Mouse (Mus musculus) limb, embryonic 10.5 days (tissue): ENCODE data around the gene Sntb2. TPM values are rescaled to one million over a fixed set of nuclear protein-coding genes. Genes with fewer than 3 reads are reported as not detected.
"Not testable (repeated sequence)": the region's sequence is repeated elsewhere in the genome, so short reads cannot be mapped to it uniquely, and the experiment has no call there.

ENCODE experiments used
- DNase-seq: peaks from one replicate; pipeline ENCODE4 v3.0.0-alpha.2; 2017; ENCODE audit warnings: low spot score
- H3K27ac ChIP-seq: fragments of 300-500 bp; sonication (generic); 2 replicates; pipeline ENCODE4 v1.5.1; 2016; ENCODE audit warnings: mild to moderate bottlenecking
- H3K27me3 ChIP-seq: fragments of 300-500 bp; sonication (generic); 2 replicates; pipeline ENCODE4 v1.6.1; 2016; ENCODE audit warnings: low read depth, mild to moderate bottlenecking; ENCODE audit not compliant: poor library complexity, severe bottlenecking
- H3K36me3 ChIP-seq: fragments of 300-500 bp; sonication (generic); 2 replicates; pipeline ENCODE4 v1.6.1; 2016; ENCODE audit warnings: mild to moderate bottlenecking, moderate library complexity
- H3K4me1 ChIP-seq: fragments of 300-500 bp; sonication (generic); 2 replicates; pipeline ENCODE4 v1.6.1; 2016
- H3K4me3 ChIP-seq: fragments of 300-500 bp; sonication (generic); 2 replicates; pipeline ENCODE4 v1.5.1; 2016; ENCODE audit warnings: mild to moderate bottlenecking, moderate library complexity
- H3K9me3 ChIP-seq: fragments of 300-500 bp; sonication (generic); replicated peaks from 2 replicates; pipeline ENCODE4 v1.6.1; 2016; ENCODE audit warnings: mild to moderate bottlenecking
- WGBS: fragments of 180-500 bp; shearing (Covaris S2); methylation state at CpG from one replicate; pipeline ENCODE4 v1.1.7; 2016; 5-methylcytosine and 5-hydroxymethylcytosine counted together
- polyA plus RNA-seq: library from polyadenylated mRNA; unstranded; fragments of >200 nt; fragmentation: Nextera tagmentation; extraction: Ambion mirVana; gene quantifications from 2 replicates; pipeline ENCODE4 v1.2.1, GENCODE M21; 2016

Sntb2 gene
- polyA plus RNA-seq, 1 experiment from 2014 or later, result 15.9 TPM

DNA sequence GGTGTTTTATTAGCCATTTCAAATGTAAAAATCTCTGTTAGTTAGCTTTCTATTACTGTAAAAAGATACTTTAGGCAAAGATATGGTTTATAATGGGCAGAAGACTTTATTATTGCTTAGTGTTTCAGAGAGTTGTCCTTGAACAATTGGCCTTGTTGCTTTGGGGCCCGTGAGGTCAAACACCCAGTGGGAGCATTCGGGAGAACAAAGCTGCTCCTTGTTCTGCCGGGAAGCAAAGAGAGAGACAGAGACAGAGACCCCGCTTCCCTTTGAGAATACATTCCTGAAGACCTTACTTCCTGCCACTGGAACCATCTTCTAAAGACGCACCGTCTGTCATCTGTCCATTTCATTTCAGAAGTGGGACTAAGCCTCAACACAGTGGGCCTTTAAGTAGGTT lies 27.8 kb downstream of the Sntb2 start:
- WGBS, result 83% methylated on average over 6 of the region's 6 CpGs
- DNase-seq, result no peak

DNA sequence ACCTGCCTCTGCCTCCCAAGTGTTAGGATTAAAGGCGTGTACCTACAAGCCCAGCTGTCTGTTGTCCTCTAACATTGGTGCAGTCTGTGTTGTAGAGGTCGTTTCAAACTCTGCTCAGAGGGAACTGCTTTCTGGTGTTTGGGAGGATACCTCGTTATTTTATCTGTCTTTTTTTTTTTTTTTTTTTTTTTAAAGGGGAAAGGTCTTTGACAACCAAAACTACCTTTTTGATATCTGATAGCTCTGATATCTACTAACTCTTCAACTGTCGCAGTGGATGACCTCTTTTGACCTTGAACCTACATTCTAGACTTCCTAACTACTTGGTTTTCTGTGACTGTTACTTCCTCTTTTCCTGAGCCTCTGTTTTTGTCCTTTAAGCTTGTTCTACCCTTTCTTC lies 29.0 kb downstream of the Sntb2 start:
- 76% methylated on average over 4 of the region's 4 CpGs for WGBS
- Histone ChIP-seq H3K4me1 (no peaks in the 10 kb centered on the region), H3K27me3 (no peaks in the 10 kb centered on the region), H3K27ac (no peak overlapping the region), H3K36me3 (no peaks in the 10 kb centered on the region), H3K9me3 (no peaks in the 10 kb centered on the region), H3K4me3 (no peak overlapping the region)
- no peak for DNase-seq

More for the DNA sequence above, 27.8 kb downstream of the Sntb2 start:
- Histone ChIP-seq H3K36me3 (no peaks in the 10 kb centered on the region), H3K9me3 (no peaks in the 10 kb centered on the region), H3K27ac (no peak overlapping the region), H3K4me3 (no peak overlapping the region), H3K4me1 (no peaks in the 10 kb centered on the region), H3K27me3 (no peaks in the 10 kb centered on the region)

DNA sequence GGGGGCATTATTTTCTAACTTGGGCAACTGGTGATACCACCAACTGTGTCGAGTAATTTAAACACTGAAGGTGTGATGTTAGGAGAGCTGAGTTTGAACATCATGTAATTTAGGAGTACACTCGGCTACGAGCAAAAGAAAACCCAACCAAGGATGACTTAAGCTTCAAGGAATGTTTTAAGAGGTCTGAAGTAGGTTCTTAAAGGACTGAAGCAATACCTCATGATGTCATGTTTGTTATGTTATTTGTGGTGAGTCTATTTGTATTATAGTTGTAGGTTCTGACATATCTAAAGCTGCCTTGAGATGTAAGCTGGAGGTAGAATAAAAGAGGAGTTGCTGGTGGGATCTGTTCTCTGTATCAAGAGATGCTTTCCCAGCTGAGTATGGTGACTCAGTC lies 34.4 kb downstream of the Sntb2 start:
- no peak for DNase-seq
- H3K9me3 ChIP-seq, result no peaks in the 10 kb centered on the region
- no peak overlapping the region for H3K4me3 ChIP-seq
- no peaks in the 10 kb centered on the region for H3K4me1 ChIP-seq
- H3K27me3 ChIP-seq, result no peaks in the 10 kb centered on the region
- WGBS, result 83% methylated on average over 3 of the region's 3 CpGs
- H3K27ac ChIP-seq, result no peak overlapping the region
- no peaks in the 10 kb centered on the region for H3K36me3 ChIP-seq

DNA sequence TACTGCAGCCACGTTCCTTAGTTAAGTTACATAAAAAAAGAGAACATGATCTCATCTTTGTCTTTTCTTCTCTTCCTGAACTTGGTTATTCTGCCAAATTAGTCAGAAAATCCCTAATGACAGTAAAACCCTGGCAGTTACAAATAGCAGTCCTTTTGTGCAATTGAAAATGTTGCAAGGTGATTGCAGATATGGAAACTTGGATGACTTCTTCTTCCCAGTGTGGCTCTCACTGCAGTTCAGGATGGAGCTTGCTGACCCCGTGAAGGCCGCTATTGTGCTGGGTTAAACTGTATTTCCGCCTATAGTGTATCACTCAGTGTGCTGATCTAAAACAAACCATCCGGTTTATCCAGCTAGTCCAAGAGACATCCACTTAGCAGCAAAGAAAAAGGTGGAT lies 36.4 kb downstream of the Sntb2 start:
- 83% methylated on average over 5 of the region's 5 CpGs for WGBS
- no peak overlapping the region for H3K27ac ChIP-seq
- no peaks in the 10 kb centered on the region for H3K27me3 ChIP-seq
- H3K36me3 ChIP-seq, result no peaks in the 10 kb centered on the region
- H3K4me3 ChIP-seq, result no peak overlapping the region
- DNase-seq, result no peak
- no peaks in the 10 kb centered on the region for H3K9me3 ChIP-seq
- no peaks in the 10 kb centered on the region for H3K4me1 ChIP-seq

DNA sequence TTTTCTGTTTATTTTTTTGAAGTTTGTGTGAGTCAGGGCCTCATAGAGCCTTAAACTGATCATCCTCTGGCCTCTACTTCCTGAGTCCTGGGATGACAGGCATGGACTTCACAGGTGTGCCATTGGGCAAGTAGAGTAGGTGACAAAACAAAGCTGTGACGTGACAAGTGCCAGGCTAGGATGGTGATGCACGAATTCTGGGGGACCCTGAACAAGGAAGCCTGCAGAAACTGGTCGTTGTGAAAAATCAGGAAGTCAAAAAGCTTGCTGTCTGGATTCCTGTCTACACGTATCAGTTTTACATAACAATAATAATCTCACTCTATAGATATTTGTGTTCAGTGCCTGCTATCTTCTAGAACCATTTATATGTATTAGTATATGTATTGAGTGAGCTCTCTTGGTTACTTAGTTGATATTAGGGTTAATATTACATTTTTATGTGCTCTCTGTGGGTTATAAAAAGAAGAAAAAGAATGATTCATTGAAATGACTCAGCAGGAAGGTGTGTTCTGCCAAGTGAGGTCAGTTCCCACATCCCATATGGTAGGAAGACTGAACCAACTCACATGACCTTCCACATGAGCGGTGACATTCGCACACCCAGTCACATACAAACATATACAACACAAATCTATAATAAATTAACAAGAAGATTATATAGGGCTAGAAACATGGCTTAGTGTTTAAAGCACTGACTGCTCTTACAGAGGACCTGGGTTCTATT lies 37.2 kb downstream of the Sntb2 start:
- Histone ChIP-seq H3K4me3 (no peak overlapping the region), H3K9me3 (no peaks in the 10 kb centered on the region), H3K4me1 (no peaks in the 10 kb centered on the region), H3K27ac (no peak overlapping the region), H3K27me3 (no peaks in the 10 kb centered on the region), H3K36me3 (no peaks in the 10 kb centered on the region)
- no peak for DNase-seq
- 89% methylated on average over 6 of the region's 6 CpGs for WGBS

DNA sequence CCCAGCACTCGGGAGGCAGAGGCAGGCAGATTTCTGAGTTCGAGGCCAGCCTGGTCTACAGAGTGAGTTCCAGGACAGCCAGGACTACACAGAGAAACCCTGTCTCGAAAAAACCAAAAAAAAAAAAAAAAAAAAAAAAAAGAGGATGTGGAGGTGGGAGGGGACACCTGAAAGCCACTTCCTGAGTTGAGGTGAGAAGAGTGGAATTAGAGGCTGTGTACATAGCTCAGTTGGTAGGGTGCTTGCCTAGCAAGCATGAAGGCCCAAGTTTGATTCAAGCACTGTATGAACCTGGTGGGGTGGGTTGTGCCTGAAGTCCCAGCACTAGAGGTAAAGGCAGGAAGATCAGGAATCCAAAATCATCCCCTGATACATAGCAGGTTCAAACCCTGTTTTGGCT lies 38.0 kb downstream of the Sntb2 start:
- WGBS, result 96% methylated on average over 2 of the region's 3 CpGs
- not testable (repeated sequence) for DNase-seq, H3K27ac ChIP-seq, H3K27me3 ChIP-seq, H3K36me3 ChIP-seq, H3K4me1 ChIP-seq, H3K4me3 ChIP-seq, H3K9me3 ChIP-seq

DNA sequence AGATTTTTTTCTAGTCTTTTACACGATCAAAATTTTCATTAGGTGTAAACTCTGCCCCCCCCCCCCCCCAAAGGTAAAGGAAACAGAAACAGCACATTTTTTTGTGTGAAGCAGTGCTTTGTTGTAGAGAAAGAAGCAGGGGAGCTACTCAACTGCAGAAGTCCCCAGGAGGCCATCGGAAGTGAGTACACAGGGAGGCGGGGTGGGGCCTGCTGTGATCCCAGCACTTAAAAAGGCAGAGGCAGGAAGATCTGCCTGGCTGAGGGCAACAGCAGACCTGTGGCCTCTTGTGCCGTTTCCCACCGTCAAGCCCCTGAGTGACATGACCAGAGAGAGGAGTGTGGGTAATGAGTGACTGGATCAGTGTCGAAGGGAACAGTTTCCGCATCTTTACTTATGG lies 39.2 kb downstream of the Sntb2 start:
- no peaks in the 10 kb centered on the region for H3K27me3 ChIP-seq
- H3K4me1 ChIP-seq, result no peaks in the 10 kb centered on the region
- H3K4me3 ChIP-seq, result no peak overlapping the region
- H3K9me3 ChIP-seq, result no peaks in the 10 kb centered on the region
- H3K27ac ChIP-seq, result no peak overlapping the region
- no peaks in the 10 kb centered on the region for H3K36me3 ChIP-seq
- DNase-seq, result no peak
- 80% methylated on average over 7 of the region's 7 CpGs for WGBS

DNA sequence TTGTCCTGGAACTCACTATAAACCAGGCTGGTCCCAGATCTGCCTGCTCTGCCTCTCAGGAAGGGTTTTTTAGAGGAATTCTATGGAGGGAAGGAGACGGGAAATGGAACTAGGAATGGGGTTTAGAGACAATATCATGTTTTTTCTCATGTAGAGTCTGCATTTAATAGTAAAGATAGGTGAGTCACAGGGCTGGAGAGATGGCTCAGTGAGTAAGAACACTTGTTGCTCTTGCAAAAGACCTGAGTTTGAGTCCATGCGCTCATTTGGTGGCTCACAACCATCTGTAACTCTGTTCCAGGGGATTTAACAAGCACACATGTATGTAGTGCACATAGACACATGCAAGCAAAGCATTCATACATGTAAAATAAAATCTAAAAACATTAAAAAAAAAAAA lies 40.2 kb downstream of the Sntb2 start:
- H3K4me3 ChIP-seq, result no peak overlapping the region
- no peak for DNase-seq
- H3K27ac ChIP-seq, result no peak overlapping the region
- no peaks in the 10 kb centered on the region for H3K9me3 ChIP-seq
- H3K4me1 ChIP-seq, result no peaks in the 10 kb centered on the region
- no peaks in the 10 kb centered on the region for H3K36me3 ChIP-seq
- 90% methylated on average over 2 of the region's 2 CpGs for WGBS
- H3K27me3 ChIP-seq, result no peaks in the 10 kb centered on the region

DNA sequence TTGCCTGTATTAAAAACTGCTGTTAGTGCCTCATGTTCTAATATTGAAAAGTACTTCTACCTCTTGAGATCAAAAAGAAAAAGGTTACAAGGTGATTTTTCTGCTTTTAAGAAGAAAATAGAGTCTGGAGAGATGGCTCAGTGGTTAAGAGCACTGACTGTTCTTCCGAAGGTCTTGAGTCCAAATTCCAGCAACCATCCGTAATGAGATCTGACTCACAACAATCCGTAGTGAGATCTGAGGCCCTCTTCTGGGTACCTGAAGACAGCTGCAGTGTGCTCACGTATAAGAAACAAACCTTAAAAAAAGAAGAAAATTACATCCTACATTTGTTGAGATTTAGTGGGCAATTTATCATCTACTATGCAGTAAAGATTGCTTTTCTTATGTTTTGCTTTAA lies 40.9 kb downstream of the Sntb2 start:
- H3K4me3 ChIP-seq, result no peak overlapping the region

DNA sequence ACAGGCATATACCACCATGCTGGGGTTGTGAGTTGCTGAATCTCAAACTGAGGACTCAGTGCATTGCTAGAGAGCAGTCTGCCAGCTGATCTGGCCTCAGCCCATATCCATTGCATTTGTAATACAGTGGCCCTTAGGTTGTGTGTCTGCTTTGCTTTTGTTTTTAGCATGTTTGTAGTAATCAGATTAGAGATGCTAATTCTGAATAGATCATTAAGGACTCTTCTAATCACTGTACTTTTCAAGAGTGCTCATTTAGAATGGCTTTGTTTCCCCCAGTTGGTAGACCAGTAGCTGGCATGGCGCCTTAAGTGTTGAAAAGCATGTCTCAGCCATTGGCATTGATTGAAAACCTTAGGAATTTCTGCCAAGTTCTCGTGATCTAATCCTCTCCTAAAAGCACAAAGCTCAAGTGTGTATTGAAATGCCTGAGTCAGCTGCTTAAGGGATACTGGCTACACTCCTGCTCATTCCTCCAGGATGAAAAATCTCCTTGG lies 43.3 kb downstream of the Sntb2 start:
- 77% methylated on average over 2 of the region's 2 CpGs for WGBS
- Histone ChIP-seq H3K4me3 (no peak overlapping the region), H3K27ac (no peak overlapping the region), H3K4me1 (no peaks in the 10 kb centered on the region), H3K27me3 (no peaks in the 10 kb centered on the region), H3K36me3 (peaks cover 21% of the 10 kb centered on the region), H3K9me3 (no peaks in the 10 kb centered on the region)
- no peak for DNase-seq

More for the DNA sequence above, 40.9 kb downstream of the Sntb2 start:
- Histone ChIP-seq H3K9me3 (no peaks in the 10 kb centered on the region), H3K27me3 (no peaks in the 10 kb centered on the region), H3K27ac (no peak overlapping the region), H3K36me3 (peaks cover 4% of the 10 kb centered on the region; the same call in 1 of the 2 replicates), H3K4me1 (no peaks in the 10 kb centered on the region)
- no peak for DNase-seq
- 85% methylated on average over 4 of the region's 4 CpGs for WGBS

DNA sequence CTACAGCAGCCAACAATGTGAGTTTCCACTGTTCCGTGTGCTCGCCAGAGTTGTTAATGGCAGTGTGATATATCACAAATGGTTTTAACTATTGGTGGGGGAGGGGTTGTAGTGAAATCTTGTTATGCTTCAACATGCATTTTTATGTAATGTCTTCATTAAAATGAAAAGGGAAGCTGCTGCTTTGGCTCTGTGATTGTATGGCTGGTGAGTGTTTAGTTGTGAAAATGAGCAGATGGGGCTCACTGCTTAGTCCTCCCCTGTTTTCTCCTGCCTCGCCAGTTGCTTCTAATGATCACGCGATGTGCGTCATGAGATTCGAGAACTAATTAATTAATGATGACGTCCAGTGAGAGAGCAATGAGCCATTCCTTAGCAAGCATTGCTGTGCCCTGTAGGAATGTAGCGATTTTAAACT lies 49.9 kb downstream of the Sntb2 start:
- Histone ChIP-seq H3K4me1 (no peaks in the 10 kb centered on the region), H3K27me3 (no peaks in the 10 kb centered on the region), H3K4me3 (no peak overlapping the region), H3K36me3 (peaks cover 50% of the 10 kb centered on the region), H3K27ac (no peak overlapping the region), H3K9me3 (no peaks in the 10 kb centered on the region)
- WGBS, result 92% methylated on average over 9 of the region's 9 CpGs
- DNase-seq, result no peak

DNA sequence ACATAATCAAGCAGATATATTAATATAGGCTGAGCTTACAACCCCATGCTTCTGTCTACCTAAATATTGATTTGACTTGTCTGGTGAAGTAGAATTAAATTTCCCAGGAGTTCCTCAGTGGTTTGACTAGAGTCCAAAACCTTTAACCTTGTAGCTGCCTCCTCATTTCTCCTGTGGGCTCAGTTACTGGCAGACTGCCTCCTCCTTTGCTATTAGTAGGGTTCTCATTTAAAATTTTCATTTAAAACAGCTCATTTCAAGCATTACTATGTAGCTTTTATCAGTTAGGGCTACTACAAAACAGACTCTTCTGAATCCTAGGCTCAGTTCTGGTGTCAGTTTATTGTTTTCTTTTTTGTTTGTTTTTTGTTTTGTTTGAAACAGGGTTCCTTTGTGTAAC lies 50.4 kb downstream of the Sntb2 start:
- no peak for DNase-seq
- H3K27me3 ChIP-seq, result no peaks in the 10 kb centered on the region

DNA sequence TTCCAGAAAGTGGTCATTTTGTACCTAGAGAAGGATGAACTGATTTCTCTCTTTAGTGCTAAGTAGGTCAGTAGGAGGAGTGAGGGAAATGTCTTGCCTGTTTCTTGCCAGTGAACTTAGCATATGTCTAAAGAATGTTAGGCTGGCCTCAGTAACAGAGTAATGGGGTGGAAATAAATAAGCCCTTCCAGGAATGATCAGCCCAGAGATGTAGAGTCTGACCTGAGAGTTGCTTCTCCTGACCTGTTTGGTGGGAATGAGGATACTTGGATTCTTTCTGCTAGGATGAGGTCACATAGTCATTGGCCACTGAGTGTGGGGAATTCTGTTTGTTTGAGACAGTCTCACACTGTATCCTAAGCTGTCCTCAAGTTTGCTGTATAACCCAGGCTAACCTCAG lies 52.0 kb downstream of the Sntb2 start:
- no peak for DNase-seq
- peaks cover 56% of the 10 kb centered on the region for H3K36me3 ChIP-seq
- no peaks in the 10 kb centered on the region for H3K4me1 ChIP-seq
- H3K27me3 ChIP-seq, result no peaks in the 10 kb centered on the region
- no peak overlapping the region for H3K4me3 ChIP-seq
- H3K9me3 ChIP-seq, result no peaks in the 10 kb centered on the region
- no peak overlapping the region for H3K27ac ChIP-seq

More for the DNA sequence above, 50.4 kb downstream of the Sntb2 start:
- no peaks in the 10 kb centered on the region for H3K4me1 ChIP-seq
- no peak overlapping the region for H3K4me3 ChIP-seq
- H3K9me3 ChIP-seq, result no peaks in the 10 kb centered on the region
- H3K36me3 ChIP-seq, result peaks cover 50% of the 10 kb centered on the region
- H3K27ac ChIP-seq, result no peak overlapping the region

DNA sequence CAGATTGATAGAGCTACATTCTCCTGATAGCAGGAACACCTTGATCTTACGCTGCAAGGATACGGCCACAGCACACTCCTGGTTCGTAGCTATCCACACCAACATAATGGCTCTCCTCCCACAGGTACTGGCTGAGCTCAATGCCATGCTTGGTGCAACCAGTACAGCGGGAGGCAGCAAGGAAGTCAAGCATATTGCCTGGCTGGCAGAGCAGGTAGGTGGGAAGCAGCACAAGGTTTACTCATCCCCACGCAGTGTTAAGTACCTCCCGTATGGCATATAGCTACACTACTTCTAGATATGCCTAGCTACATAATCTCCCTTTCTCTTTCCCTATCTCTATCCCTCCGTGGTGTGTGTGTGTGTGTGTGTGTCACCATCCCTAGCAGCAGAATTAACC lies 55.8 kb downstream of the Sntb2 start:
- WGBS, result 94% methylated on average over 7 of the region's 7 CpGs
- peaks cover 62% of the 10 kb centered on the region for H3K36me3 ChIP-seq

More for the DNA sequence above, 55.8 kb downstream of the Sntb2 start:
- H3K27me3 ChIP-seq, result no peaks in the 10 kb centered on the region
- H3K4me3 ChIP-seq, result no peak overlapping the region
- H3K4me1 ChIP-seq, result no peaks in the 10 kb centered on the region
- no peak for DNase-seq
- H3K27ac ChIP-seq, result no peak overlapping the region
- no peaks in the 10 kb centered on the region for H3K9me3 ChIP-seq
